Mouse (Mus musculus) bone marrow, adult 2 months (tissue): ENCODE results near the gene Dek.

Experiments
- CTCF ChIP-seq: fragments of 200-500 bp; IDR thresholded peaks from 2 replicates; pipeline ENCODE4 v1.5.1; 2011; ENCODE audit warnings: low read length, control low read depth; ENCODE audit not compliant: control insufficient read depth, insufficient read depth
- POLR2A ChIP-seq: fragments of 200-500 bp; IDR thresholded peaks from 2 replicates; pipeline ENCODE4 v1.6.1; 2011; ENCODE audit warnings: low read depth, mild to moderate bottlenecking, control low read depth, low read length, borderline replicate concordance; ENCODE audit not compliant: control insufficient read depth

DNA sequence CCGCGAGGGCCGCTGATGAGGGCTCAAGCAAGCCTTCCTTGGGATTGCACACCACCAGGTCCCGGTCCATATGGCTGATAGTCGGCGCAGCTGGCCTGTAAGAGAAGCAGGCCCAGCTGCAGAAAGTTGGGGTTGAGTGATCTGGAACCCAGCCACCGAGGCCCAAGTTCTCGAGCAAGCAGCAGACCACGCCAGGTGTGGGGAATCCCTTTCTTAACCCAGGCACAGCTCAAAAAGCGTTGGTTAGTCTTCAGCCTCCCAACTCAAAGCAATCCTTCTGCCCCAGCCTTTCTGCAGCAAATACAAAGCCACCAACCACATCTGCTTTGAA, 61.4 kb downstream of the Dek start, which contains the start of gene Tpmt:
- TF ChIP-seq CTCF, result no peak
- TF ChIP-seq POLR2A, result no peak
